Mouse (Mus musculus) common myeloid progenitor, adult 5-6 weeks (primary cell): ENCODE results near the gene Wdr4. TPM values are rescaled to one million over a fixed set of nuclear protein-coding genes. Genes with fewer than 3 reads are reported as not detected.

Experiments
- ATAC-seq: replicated peaks from 2 replicates; pipeline ENCODE4 v1.8.0; 2016; ENCODE audit warnings: low read depth, mild to moderate bottlenecking, moderate TSS enrichment, inconsistent platforms; ENCODE audit not compliant: poor library complexity, severe bottlenecking
- total RNA-seq: library from RNA; stranded (forward); fragments of 200-1000, 187-1606 nt; gene quantifications from 2 replicates; pipeline ENCODE4 v1.2.3, GENCODE M21; 2017

Gene Wdr4
- total RNA-seq, 1 experiment from 2014 or later: 15.1 TPM

DNA sequence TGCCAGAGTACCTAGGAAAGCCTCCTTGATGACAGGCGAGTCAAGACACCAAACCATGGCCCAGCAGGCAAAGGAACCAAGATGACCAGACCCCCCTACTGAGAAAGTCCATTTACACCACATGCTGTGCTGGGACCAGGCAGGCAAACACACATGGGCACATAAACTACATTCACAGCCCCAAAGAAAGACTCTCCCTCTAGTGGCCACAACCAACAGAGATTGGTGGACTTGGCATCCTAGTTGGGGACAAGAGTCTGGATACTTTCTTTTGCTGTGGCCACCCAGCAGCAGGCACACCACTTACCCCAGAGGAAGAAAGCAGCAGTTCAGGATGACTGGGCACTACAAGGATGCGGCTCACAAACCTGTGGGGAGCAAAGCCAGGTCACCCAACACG is 18.9 kb downstream of the Wdr4 start:
- ATAC-seq: no peak

DNA sequence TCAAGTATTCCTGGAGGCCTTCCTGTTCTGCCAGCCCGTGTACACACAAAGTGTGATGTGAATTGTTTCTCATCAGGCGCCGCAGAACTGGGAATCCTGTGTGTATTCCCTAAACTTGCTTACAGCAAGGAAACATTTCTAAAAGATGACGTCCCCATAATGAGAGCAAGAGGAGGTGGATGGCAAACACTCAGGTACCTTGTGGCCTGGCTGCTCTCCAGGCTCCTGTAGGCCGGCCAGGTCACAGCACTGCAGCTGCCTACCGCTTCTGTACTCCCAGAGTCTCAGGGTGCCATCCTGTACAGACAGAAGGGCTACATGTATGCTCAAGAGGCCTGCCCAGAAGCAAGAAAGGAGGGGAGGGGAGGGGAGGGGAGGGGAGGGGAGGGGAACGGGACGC is 19.4 kb downstream of the Wdr4 start:
- no peak for ATAC-seq

DNA sequence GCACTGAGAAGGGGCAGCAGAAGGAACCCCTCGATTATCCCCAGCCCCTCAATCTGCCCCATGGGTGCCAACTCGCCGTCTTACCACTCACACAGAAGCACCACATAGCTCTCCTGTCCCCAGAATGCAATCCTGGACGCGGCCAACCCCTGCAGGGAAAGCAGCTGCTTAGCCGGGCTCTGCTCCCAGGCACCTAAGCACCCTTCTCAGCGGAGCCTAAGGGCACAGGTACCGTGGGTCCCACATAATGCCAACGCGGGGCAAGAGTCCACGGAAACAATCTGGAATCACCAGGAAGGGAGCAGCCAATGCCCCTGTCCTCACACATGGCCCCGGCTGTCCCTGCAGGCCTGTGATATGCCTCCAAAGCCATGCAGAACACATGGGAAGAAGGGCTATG is 20.1 kb downstream of the Wdr4 start:
- ATAC-seq: no peak

DNA sequence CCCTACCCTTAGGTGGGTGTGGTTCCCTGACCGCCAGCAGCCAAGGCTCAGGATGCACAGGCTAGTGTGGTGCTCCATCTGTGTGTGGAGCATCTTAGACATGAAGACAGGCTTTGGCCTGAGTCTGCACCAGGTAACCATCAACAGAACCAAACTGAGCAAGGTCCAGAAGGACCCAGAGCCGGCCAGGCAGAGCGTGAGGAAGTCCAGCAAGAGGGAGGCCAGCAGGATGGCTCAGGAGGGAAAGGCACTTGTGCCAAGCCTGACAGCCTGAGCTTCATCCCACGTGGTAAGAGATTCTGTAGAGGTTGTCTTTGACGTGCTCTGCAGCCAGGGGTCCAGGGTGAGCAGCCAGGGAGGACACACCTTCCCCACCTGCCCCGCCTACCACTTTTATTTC is 22.1 kb downstream of the Wdr4 start:
- ATAC-seq: no peak

DNA sequence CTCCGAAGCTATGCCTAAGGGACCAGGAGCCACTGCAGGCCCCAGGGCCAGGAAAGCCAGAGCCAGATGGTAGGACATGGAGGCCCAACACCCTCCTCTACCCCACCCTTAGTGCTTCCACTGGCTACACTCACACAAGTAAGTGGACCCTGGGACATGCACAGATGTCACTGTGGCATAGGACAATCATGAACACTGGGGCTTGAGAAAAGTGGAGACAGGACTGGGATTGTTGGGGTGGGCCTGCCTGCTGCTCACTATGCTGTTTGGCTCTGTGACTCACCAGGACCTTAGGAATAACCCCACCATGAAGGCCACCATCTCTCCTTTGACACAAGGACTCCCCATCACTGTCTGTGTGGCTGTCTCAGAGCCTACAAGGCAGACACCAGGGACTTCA is 24.8 kb downstream of the Wdr4 start:
- no peak for ATAC-seq

DNA sequence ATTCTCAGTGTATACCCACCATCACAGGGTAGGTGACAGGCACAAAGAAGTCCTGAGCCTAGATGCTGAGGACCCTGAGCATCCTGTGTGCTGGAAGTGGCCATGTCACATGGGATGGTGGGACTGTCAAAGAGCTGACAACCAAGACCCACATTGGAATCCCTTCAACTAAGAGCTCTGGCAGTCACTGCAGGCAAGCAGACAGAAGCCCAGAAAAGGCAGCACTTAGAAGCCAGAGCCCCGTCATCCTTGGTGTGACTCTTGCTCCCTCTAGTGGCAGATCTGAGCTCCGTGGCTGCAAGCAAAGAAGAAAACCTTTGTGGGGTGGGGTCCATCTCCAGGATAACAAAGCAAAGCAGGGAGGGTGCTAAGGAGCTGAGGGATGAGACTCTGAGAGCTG is 27.4 kb downstream of the Wdr4 start:
- peak; percentile 80 for ATAC-seq

DNA sequence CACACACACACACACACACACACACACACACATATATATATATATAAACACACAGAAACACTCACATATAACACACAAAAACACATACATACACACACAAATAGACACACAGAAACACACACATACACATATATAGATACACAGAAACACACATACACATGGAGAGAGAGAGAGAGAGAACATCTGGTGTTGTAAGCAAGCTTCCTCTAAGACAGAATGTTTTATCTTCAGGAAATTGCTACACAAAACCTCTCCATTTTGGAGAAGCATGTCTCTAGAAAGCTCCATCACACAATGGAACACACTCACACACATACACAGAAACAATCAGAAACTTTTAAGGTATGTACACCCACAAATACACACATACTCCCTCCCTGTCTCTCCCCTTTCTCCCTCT is 28.4 kb downstream of the Wdr4 start:
- no peak for ATAC-seq

DNA sequence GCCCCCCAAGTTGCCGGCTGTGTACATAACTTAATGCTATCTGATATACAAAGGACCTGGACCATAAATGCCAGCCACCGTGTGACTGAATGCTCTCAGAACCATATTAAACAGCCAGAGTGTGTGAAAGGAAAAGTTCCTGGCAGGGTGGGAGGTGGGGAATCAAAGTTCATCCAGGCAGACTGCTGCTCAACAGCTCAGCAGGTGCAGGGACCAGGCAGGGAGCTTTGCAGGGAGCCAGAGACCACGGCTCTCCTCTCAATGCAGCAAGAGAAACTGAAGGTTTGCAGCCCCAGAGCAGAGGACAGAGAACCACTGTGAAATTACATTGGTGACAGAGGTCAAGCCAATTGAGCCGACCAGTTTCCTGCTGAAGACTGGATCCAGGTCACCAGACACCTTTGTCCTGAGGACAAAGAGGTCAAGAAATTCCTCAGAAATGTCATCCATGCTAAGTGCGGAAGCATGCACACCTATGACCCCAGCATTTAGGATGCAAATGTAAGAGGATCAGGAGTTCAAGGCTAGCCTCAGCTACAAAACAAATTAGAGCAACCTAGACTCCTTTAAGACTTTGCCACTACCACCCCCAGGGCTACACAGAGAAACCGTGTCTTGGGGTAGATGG is 32.2 kb downstream of the Wdr4 start:
- no peak for ATAC-seq

DNA sequence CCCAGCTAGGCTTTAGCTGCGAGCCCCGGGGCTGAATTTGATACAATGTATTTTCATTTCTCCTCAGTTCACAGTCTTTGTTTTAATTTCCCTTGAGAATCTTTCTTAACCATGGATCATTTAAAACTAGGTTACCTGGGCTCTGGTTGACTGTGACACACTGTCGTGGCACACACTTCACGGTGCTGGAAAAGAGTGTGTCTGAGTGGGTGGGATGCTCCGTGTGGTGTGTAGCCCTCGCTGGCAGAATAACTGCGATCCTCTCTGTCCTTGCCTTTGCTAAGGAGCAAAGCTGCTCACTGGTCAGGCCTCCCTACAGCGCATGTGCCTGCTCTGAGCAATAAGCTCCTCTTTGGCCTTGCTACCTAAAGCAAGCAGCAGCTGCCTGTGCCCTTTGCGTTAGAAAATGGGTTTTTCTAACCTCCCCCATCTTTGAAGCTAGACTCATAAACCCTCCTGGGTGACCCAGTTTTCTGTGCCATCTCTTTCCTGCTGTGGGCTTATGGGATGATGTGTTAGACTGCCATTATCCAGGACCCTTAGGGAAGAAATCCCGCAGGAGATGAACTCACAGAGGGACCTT is 33.1 kb downstream of the Wdr4 start:
- no peak for ATAC-seq

DNA sequence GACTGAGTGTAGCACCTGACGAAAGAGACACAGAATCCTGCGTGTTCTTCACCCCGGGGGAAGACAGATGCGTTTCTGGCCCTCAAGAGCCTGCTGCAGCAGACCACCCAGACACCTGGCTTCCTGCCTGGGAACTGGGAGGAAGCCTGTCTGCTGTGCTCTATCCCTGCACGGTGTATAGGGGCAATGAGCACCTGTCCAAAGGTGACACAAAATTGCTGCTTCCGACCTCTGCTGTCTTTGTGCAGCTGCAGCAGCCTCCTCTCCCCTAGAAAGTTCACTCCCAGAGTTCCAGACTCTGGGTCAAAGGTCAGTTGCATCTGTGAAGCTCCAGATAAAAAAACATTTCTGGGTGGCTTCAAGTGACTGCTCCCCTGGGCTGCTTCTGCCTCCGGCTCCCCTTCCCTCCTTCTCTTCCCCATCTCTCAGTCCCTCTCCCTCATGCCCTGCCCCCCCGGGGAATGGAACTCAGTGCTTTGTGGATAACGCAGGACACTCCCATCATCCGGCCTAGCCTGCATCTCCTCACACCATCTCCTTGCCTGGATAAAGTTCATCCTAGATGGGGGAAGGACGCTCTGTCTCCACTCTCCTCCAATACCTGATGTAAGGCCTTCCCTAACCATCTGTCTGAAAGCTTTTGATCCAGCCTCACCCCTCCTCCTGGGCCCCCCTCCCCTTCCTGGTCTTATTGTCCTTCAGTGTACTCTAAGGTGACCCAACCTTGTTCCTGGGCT is 40.5 kb downstream of the Wdr4 start:
- no peak for ATAC-seq

DNA sequence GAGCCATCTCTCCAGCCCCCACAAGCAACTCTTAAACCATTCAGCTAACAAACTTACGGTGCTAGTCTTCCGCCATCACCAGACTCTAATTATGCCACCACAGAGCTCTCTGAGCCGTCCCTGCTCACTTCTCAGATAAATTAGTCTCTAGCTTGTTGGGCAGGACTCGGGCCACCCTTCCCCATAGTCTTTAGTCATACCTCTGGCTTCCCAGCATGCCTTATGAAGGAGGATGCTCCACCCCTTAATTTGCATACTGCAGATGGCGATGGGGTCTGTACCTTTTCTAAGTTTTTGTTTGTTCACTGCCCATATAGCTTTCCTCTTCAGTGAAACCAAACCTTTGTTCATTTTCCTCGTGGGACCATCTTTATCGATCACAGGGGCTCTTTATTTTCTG is 41.2 kb downstream of the Wdr4 start:
- ATAC-seq: no peak

DNA sequence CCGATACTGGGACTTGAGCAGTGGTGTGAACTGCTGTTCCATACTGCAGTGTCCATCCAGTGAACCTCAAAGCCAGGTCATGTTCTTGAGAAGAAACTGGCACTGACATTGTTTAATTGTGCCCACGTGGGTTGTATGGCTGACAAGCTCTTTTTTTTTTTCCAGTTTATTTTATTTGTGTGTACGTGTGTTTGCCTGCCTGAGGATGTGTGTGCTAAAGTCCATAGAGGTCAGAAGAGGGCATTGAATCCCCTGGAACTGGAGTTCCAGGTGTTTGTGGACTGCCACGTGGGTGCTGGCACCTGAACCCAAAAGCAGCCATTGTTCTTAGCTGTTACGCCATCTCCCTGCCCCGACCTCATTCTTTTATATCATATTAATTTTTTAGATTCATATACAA is 45.4 kb downstream of the Wdr4 start:
- no peak for ATAC-seq

DNA sequence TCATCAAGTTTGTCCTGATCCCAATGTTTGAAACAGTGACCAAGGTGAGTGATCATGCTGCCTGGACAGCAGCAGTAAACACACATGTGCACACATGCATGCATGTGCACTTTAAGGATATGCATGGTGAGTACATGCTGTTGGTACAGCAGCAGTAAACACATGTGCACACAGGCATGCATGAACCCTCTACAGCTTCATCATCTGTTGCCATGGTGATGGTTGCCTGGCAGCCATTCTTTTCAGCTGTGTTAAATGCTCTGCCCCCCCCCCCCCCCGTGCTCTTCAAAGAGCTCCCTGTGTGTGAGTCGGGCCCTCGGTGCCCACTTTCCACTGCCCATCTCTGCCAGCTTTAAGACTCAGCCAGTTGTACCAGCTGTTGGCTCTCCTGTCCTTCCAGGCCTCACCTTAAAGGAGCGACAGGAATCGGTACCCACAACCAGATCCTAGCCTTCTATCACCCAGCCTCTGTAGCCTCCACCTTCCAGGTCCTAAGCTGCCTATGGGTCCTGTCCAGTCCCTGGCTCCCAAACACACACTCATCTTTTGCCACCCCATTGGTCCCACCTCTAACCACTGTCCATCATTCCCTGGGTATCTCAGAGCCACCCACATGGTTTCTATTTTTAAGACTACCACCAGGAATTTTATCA is 48.9 kb downstream of the Wdr4 start:
- ATAC-seq: no peak

DNA sequence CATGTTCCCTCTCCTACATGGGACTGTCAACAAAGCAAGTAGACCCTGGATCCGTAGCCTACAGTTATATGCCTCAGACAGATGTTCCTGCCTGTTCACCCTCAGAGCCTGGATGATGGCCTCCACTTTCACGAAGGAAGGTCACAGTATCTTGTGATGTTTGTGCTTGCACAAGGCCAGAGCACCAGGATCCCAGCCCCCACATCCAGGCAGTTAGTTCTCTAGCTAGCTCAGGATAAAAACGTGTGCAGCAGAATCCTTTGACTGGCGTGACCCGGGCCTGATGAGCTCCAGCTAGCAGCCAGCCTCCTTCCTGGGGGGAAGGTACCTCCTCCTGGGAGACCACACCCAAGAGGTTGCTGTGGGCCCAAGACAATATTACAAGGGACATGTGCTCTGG is 51.3 kb downstream of the Wdr4 start:
- ATAC-seq: no peak

DNA sequence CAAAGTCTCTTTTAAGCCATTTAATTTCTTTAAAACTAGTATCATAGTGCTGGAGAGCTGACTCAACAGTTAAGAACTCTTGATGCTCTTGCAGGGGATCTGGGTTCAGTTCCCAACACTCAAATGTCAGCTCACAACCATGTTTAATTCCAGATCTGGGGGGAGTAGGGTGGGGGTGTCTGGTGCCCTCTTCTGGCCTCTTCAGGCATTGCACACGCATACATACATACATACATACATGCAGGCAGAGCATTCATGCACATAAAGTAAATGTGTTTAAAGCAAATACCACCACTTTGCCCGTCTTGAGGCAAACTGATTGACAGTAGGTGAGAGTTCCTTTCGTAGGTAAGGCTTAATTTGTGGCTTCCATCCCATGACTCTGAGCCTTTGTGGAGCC is 52.9 kb downstream of the Wdr4 start:
- ATAC-seq: no peak

DNA sequence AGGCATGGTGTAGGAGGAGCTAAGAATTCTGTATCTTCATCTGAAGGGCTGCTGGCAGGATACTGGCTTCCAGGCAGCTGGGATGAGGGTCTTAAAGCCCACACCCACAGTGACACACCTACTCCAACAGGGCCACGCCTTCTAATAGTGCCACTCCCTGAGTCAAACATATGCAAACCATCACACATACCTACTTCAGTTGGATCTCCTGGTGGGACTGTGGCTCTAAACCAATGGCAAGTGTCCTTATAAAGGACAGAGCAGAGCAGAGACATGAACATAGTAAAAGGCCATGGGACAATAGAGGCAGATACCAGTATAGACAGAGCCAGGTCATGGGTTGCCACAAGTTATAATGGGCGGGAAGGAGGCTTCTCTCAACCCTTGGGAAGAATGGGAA is 57.3 kb downstream of the Wdr4 start:
- no peak for ATAC-seq

DNA sequence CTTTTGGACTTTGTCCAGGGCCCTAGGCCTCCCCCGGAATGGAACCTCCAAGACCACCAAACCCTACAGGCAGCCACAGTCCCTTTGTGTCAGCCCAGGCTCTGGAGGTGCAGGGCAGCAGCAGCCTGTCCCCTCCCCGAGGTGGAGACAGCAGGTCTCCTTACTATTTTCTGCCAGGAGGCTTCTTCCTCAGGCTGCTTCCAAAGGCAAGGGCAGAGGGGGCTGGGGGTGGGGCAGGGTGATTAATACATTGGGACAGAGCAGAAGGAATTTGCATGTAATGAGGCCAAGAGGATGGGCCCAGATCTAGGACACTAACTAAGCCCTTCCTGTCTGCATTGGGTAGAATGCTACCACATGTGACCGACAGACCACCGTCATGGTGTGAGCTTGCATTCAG is 59.4 kb downstream of the Wdr4 start:
- ATAC-seq: no peak

DNA sequence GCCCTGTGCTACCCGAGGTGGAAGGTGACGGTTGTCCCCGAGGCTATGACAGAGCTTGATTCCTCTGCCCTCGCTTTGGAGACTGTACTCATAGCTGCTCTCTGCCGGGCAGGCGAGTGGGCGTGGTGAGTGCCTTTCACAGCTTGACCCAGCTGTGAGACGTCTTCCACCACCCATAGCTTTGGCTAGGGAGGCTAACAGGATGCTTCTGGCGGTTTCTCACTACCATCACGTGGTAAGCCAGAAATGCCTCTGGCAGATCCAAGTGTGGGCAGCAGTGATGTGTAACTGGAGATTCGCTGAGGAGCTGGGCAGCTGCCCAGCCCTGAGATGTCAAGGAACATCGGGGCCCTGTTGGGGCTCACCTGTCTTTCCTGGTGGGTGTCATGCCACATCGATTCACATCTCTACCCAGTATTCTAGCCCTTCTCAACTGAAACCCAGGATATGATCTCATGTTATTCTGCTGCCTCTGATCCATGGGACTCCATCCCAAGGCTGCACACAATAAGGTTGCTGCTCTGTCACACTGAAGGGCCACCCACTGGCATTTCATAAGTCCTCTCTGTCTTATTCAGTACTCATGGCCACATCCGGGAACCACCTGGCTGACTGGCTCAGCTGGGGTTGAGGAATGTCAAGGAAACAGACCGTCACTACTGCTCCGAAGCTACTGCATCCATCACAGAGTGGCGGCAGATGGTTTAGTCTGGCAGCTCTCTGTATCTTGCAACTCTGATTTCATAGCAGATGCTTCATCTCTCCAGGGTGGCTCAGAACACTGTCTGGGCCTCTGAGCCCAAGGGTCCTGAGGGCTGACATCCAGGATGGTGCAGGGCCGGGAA is 62.8 kb downstream of the Wdr4 start:
- no peak for ATAC-seq

DNA sequence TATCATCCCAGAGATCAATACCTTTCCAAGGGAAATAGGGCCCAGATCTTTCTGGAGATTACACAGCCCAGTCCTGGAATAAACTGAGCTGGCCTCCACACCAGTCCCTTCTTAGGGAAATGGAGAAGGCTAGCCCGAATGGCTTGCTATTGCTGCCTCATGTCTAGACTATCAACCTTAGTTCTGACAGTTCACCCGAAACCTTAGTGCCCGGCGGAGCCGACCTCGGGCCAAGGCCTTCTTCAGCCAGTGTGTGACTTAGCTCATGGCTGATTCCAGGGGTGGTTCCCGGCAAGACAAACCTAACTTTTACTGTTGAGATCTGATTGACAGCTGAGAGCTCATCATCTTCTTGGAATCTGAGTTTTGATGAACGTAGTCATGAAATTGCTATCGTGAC is 65.7 kb downstream of the Wdr4 start:
- no peak for ATAC-seq

DNA sequence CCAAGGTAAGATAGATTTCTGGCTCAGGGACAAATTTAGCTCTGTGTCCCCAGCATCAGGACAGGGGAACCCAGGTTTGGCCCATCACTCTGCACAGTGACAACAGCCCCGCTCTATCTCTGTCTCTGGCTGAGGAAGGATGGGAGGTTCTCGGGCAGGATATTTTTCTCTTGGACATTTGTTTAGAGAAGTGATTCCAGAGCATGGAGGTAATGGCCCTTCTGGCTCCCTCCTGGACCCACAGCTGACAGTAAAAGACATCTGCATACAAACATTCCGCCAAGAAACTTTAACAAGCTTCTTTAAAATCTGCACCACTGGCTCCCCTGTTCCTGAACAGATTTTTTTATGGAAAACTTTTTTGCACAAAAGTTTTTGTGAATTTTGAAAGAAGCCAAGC is 66.3 kb downstream of the Wdr4 start:
- no peak for ATAC-seq
